Mouse (Mus musculus): ENCODE data around the gene Cyb561.

Gene Cyb561

GRCm38 (mm10) chr11:105921275-105921674, 31.9 kb downstream of the Cyb561 start:
- no peak for DNase-seq (ENCODE audit: low spot score in 2 of 2)

- DNase-seq (ENCODE audit: low spot score in 2 of 2): no peak
These were observed 32.3 kb downstream of the Cyb561 start for GRCm38 (mm10) chr11:105920836-105921235.

- no peak for DNase-seq (ENCODE audit: low spot score in 2 of 2)
These were observed 32.9 kb downstream of the Cyb561 start for GRCm38 (mm10) chr11:105920098-105920785.

GRCm38 (mm10) chr11:105913580-105913979, 39.6 kb downstream of the Cyb561 start:
- no peak for DNase-seq (ENCODE audit: low spot score in 2 of 2)

DNA sequence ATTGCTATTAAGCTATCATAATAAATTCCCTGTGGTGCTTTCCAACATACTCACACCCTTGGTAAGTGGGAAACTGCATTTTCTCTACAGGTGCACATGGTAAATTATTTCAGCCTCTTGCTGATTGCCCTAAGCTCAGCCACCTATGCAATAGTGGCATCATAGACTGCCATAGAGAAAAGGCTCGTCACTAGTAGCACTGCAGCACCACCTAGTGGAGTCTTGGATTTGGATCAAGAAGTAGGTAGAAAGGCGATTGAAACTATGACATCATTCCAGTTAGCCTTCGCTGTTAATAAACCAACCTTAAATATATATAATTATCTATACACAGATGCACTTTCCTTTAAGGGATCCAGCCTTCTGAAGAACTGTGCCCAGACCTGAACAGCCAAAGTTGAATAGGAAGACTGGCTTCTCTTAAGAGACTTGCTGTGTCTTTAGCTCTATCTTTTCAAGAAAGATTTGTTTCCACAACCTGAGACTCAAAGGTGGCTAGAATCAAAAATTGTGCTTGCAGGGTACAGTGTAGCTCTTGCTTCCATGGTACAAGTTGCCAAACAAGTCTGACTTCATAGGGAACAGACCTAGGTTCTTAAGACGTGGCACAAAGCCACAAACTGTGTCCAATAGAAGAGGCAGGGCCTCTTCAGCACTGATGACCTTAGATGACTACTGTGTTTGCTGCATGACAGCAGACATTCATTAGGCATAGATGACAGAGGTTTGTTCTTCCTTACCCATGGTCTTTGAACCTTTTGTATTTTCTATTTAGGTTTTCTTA, 41.4 kb downstream of the Cyb561 start:
- DNase-seq (ENCODE audit: low spot score in 2 of 2): peak; percentile 40 to 52

DNA sequence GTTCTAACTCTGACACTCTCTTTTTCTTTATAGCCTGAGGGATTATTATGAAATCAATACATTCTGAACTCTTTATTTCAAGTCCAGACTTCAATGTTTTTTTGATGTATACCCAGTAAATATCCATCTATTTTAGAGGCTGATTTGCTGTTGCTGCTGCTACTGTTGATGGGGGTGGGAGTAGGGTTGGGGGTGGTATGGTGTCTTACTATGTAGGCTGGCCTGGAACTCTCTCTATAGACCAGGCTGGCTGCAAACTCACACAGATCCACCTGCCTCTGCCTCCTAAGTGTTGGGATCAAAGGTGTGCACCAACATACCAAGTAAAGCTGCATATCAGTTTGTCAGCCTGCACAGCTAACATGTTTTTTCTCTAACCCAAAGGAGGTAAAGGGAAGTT, 42.0 kb downstream of the Cyb561 start:
- DNase-seq (ENCODE audit: low spot score in 2 of 2): no peak

DNA sequence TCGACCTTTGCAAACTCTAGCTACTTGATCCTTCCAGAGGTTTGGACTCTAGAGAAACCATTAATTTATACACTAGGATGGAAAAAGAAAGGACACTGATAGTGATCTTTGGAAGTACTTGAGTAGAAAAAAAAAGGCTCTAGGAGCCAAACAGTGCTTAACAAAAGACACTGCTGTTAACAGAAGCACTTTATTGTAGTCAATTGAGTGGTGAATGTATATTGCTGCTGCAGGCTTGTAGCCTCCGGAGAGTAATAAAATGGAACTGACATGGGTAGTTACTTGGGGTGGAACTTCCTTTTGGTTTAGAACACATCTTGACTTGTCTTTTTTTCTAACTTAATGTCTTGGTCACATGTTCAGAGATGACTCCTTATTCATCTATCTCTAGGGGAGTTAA, 43.5 kb downstream of the Cyb561 start:
- no peak for DNase-seq (ENCODE audit: low spot score in 2 of 2)

DNA sequence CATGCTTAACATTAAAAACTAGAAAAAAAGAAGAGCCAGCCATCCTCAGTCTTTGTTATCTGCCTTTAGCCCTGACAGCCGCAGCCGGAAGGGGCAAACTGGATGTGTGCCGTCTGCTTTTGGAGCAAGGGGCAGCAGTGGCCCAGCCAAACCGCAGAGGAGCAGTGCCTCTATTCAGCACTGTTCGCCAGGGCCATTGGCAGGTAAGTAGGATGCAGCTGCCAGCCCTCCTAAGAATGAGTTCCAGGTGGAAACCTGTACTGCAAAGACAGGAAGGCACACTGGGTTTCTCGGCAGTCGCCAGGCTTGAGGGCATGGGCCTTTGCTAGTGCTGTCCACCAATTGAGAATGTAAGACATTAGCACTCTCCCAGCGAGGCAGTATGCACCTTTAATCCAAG, 44.2 kb downstream of the Cyb561 start:
- no peak for DNase-seq (ENCODE audit: low spot score in 2 of 2)

DNA sequence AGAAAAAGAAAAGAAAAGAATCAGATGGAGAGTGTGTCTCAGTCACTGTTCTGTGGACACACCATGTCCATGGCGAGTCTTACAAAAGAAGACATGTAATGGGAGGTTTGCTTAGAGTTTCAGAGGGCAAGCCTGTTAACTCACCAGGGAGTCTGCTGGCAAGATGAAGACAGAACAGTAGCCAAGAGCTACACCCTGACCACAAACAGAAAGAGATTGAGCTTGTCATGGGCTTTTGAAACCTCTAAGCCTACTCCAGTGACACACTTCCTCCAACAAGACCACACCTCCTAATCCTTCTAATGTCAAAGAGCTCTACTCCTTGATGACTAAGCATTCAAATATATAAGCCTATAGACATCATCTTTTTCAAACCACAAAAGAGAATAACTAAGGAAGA, 45.8 kb downstream of the Cyb561 start:
- no peak for DNase-seq (ENCODE audit: low spot score in 2 of 2)

- DNase-seq (ENCODE audit: low spot score in 2 of 2): no peak
These were observed 47.5 kb downstream of the Cyb561 start for GRCm38 (mm10) chr11:105905529-105906213.

DNA sequence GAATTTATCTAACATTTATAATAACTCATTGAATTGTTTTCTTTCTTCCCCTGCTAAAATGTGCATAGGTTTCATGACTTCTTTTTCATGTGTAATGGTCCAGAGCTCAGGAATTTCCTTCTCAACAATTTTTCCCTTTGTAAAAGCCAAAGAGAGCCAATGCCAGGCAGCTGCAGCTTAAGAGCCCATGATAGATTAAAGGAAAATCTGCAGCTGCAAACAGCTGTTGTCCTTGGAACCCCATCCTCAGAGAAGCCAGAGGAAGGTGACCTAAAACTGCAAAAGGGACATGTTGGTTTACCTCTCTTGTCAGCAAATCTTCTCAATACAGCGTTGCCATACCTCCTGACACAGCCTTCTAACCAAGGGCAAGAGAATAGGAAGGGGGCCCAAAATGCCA, 50.2 kb downstream of the Cyb561 start:
- DNase-seq (ENCODE audit: low spot score in 2 of 2): no peak

DNA sequence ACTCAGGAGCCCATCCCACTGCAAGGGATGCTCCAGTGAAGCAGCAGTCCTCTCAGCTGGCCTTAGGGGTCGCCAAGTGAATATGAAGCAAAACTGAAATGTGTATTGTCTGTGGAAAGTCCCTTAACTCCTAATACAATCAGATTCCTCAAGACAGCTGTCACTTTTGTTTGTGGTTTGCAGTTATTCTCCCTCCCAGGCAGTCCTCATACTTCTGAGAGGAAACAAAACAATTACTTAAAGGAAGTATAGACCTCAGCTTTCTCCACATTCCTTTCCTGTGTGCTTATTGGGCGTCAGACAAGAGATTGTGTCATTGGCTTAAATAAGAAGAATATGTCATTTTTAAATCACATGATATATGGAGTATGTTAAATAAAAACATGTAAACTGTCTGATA, 51.6 kb downstream of the Cyb561 start:
- no peak for DNase-seq (ENCODE audit: low spot score in 2 of 2)

- no peak for DNase-seq (ENCODE audit: low spot score in 2 of 2)
These were observed 54.0 kb downstream of the Cyb561 start for GRCm38 (mm10) chr11:105899151-105899550.

DNA sequence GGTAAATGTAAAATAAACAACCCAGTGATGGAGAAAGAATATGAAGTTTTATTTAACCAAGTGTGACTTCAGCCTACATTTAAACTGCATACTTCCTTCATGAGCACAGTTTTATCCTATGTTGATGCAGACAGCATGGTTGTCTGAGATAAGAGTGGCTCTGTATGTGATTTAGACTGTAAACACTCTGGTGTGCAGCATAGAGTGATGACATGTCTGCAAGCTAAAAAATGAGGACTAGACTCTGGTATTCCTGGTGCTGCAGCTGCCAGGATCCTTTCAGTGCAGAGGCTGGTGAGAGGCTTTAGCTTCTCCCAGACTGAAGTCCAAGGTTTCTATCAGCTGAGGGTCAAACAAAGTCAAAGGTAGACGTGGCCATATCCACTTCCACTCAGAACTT, 65.9 kb downstream of the Cyb561 start:
- no peak for DNase-seq (ENCODE audit: low spot score in 2 of 2)

DNA sequence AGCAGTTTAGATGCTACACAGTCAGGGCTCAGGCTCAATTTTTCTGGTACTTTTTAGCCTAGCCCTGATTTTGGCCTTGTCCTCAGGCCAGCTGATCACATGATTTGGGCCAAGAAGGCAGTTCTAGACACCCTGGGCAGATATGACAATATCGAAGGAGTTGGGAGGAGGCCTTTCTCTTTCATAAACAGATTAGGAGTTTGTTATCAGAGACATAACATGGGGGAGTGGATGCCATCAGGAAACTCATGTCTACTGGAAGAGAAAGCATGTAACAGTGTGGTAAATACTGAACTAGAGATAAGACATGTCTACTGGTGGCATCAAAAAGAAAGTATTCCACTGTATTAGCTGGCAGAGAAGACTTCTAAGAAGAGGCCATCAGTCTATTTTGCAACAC, 67.6 kb downstream of the Cyb561 start:
- no peak for DNase-seq (ENCODE audit: low spot score in 2 of 2)

Data from urinary bladder, adult 18-20 months (tissue).